Mouse (Mus musculus): ENCODE results near the gene Foxc2. TPM values are rescaled to one million over a fixed set of nuclear protein-coding genes. Genes with fewer than 3 reads are reported as not detected.

The Foxc2 gene
- polyA plus RNA-seq (2015; fragmentation: Nextera tagmentation; extraction: Ambion mirVana), result 0.47 and 0.58 TPM in 2 replicates

DNA sequence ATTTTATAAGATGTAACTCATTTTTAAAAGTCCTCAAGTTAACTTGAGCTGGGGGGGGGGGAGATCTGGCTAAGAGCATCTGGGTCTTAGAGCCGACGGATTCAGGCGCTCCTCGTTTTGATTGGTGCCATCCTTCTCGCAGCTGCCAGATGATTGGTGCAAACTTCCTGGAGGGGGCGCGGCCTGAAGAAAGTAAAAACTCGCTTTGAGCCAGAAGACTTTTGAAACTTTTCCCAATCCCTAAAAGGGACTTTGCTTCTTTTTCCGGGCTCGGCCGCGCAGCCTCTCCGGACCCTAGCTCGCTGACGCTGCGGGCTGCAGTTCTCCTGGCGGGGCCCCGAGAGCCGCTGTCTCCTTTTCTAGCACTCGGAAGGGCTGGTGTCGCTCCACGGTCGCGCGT, at the start of gene Foxc2:
Gene Foxc2, plus strand, starts transcription at position 224 of the 400 bp plus-strand sequence.
- Histone ChIP-seq H3K4me3 (ENCODE audit: low read depth, low read length) (peak within 1 kb of the TSS; percentile 50), H3K4me2 (replicated peaks; ENCODE audit: low read depth, low read length) (peak within 1 kb of the TSS; percentile 91), H3K9ac (replicated peaks; ENCODE audit: low read depth) (no peak within 1 kb of the TSS; the same call in 1 of the 2 replicates), H3K27ac (ENCODE audit: low read length) (no peak within 1 kb of the TSS), H3K9me3 (ENCODE audit: low read length) (no peaks in the 10 kb centered on the region), H3K27me3 (replicated peaks; ENCODE audit: insufficient read depth, low read length) (peaks cover 73% of the 10 kb centered on the region), H3K36me3 (ENCODE audit: insufficient read depth, low read length) (no peaks in the 10 kb centered on the region), H3K4me1 (ENCODE audit: insufficient read depth, low read depth, low read length) (peaks cover 11% of the 10 kb centered on the region)
- WGBS, result under 1% methylated on average over 19 of the region's 25 CpGs
- TF ChIP-seq EP300 (IDR thresholded peaks at IDR 0.05), result no peak
- 0 out of 2 replicates have a peak, but pooled peaks have one; percentile 11 for TF ChIP-seq CTCF (IDR thresholded peaks at IDR 0.05)
- DNase-seq (ENCODE audit: low spot score), result peak; percentile 96
- peak; percentile 80 for ATAC-seq

DNA sequence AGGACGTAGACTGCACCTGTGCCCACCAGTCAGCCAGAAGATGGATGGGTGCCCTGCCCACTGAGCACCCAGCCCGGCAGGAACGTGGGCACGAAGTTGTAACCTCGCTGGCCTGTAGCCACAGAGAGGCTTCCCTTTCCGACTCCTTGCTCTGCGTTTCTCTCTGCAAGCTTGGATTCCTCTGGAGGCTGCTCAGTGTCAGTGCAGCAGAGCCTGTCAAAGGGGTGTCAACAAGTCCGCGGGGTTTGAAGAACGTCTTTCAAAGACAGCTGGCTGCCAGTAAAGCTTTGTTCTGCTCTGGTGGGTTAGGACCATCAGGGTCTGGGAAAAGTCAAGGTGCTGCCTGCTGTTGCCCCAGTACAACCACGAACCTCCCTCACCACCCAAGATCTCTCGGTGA, 44.5 kb upstream of the Foxc2 start:
- Histone ChIP-seq H3K9me3 (ENCODE audit: low read length) (no peaks in the 10 kb centered on the region), H3K4me3 (ENCODE audit: low read depth, low read length) (no peak overlapping the region), H3K36me3 (ENCODE audit: insufficient read depth, low read length) (no peaks in the 10 kb centered on the region), H3K4me1 (ENCODE audit: insufficient read depth, low read depth, low read length) (peaks cover 5% of the 10 kb centered on the region), H3K27me3 (replicated peaks; ENCODE audit: insufficient read depth, low read length) (0 out of 2 replicates have a peak, but pooled peaks cover 11% of the 10 kb centered on the region), H3K4me2 (replicated peaks; ENCODE audit: low read depth, low read length) (no peak overlapping the region), H3K9ac (replicated peaks; ENCODE audit: low read depth) (no peak overlapping the region), H3K27ac (ENCODE audit: low read length) (no peak overlapping the region)
- ATAC-seq, result no peak
- TF ChIP-seq CTCF (IDR thresholded peaks at IDR 0.05), result peak; percentile 58
- TF ChIP-seq EP300 (IDR thresholded peaks at IDR 0.05), result no peak
- WGBS, result 13% methylated on average over 12 of the region's 12 CpGs
- no peak for DNase-seq (ENCODE audit: low spot score)

DNA sequence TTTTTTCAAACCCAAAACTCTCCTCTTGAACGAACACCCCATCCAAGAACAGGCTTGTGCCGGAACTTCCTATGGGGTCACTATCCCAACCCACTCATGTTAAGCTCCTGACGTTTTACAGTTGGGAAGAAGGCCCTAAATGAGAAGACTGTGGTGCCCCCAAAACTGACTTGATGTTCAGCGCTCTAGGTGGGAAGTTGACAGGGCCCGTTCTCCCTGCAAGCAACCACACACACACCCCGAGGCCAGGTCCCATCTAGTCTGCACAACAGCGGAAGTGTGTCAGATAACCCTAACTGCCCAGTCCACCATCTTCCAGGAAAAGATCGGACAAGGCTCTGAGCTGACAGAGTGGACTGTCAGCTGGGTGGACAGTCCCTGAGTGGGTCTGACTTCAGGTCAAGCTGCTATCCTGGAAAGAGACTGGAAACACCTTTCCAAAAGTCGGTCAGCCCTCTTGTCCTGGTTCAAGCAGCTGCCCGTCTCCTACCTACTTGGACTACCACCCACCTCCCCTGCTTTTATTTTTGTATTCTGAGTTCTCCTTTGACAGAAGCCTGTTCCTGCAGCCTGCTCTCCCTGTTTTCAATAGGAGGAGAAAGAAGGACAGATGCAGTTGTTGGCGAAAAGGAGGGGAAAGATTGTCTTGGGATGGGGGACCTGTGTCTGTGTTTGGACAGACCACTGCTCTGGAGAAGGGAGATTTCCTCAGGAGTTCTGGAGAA, 43.4 kb upstream of the Foxc2 start:
- H3K4me2 ChIP-seq (replicated peaks; ENCODE audit: low read depth, low read length), result peak overlapping the region; percentile 62
- TF ChIP-seq EP300 (IDR thresholded peaks at IDR 0.05) (no peak), CTCF (IDR thresholded peaks at IDR 0.05) (no peak)
- H3K27me3 ChIP-seq (replicated peaks; ENCODE audit: insufficient read depth, low read length), result 0 out of 2 replicates have a peak, but pooled peaks cover 13% of the 10 kb centered on the region
- no peaks in the 10 kb centered on the region for H3K9me3 ChIP-seq (ENCODE audit: low read length)
- H3K36me3 ChIP-seq (ENCODE audit: insufficient read depth, low read length), result no peaks in the 10 kb centered on the region
- H3K27ac ChIP-seq (ENCODE audit: low read length), result no peak overlapping the region
- H3K4me1 ChIP-seq (ENCODE audit: insufficient read depth, low read depth, low read length), result peaks cover 5% of the 10 kb centered on the region
- H3K9ac ChIP-seq (replicated peaks; ENCODE audit: low read depth), result no peak overlapping the region
- DNase-seq (ENCODE audit: low spot score), result no peak
- ATAC-seq, result no peak
- 48% methylated on average over 11 of the region's 11 CpGs for WGBS
- no peak overlapping the region for H3K4me3 ChIP-seq (ENCODE audit: low read depth, low read length)

DNA sequence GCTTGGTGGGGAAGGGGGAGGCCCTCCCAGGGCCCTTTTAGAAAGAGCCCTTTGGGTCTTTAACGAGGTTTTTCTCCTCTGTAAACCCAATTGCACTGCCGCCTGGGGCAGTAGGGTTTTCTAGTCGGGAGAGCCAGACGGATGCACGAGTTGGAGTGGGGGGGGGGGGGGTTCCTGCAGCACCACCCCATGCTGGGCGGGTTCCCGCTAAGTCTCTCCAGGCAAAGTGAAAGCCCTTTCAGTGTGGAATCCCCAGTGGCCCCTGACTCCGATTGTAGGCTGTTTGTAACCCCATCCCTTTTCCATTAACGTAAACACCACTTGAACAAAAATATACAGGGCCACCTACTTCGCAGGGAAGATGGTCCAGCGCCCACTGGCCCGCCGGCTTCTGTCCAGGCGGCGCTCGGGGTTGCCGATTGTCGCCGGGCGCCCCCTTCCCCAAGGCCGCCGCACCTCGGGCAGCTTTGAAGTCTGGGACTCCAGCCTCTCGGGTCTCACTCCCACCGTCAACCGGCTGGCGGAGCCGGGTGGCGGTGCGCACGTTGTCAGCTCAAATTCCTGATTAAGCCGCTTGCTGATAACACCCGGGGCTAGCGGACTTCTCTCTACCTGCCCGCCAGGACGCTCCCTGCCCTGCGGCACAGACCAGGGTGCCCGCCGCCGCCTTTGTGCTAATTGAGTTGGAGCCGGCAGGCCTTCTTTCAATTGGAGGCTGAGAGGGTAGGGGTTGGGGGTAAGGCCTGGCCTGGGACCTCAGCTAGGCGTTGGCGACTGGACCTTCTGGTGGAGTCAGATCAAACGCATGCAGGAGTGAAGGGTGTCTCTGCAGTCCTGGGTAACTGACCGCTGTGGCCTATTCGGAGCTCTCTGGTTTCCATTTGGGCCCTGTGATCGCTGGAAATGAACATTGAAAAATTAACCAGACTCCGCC, 42.5 kb upstream of the Foxc2 start:
- ATAC-seq, result peak; percentile 35; the same call in 1 of the 2 replicates
- WGBS, result 14% methylated on average over 48 of the region's 48 CpGs
- peak overlapping the region; percentile 34 for H3K9ac ChIP-seq (replicated peaks; ENCODE audit: low read depth)
- peak overlapping the region; percentile 34 for H3K4me3 ChIP-seq (ENCODE audit: low read depth, low read length)
- H3K4me2 ChIP-seq (replicated peaks; ENCODE audit: low read depth, low read length), result peak overlapping the region; percentile 62
- peaks cover 5% of the 10 kb centered on the region for H3K4me1 ChIP-seq (ENCODE audit: insufficient read depth, low read depth, low read length)
- no peaks in the 10 kb centered on the region for H3K36me3 ChIP-seq (ENCODE audit: insufficient read depth, low read length)
- H3K27ac ChIP-seq (ENCODE audit: low read length), result peak overlapping the region; percentile 38
- peak; percentile 54 for DNase-seq (ENCODE audit: low spot score)
- H3K9me3 ChIP-seq (ENCODE audit: low read length), result no peaks in the 10 kb centered on the region
- TF ChIP-seq EP300 (IDR thresholded peaks at IDR 0.05) (no peak), CTCF (IDR thresholded peaks at IDR 0.05) (no peak)
- 0 out of 2 replicates have a peak, but pooled peaks cover 14% of the 10 kb centered on the region for H3K27me3 ChIP-seq (replicated peaks; ENCODE audit: insufficient read depth, low read length)

DNA sequence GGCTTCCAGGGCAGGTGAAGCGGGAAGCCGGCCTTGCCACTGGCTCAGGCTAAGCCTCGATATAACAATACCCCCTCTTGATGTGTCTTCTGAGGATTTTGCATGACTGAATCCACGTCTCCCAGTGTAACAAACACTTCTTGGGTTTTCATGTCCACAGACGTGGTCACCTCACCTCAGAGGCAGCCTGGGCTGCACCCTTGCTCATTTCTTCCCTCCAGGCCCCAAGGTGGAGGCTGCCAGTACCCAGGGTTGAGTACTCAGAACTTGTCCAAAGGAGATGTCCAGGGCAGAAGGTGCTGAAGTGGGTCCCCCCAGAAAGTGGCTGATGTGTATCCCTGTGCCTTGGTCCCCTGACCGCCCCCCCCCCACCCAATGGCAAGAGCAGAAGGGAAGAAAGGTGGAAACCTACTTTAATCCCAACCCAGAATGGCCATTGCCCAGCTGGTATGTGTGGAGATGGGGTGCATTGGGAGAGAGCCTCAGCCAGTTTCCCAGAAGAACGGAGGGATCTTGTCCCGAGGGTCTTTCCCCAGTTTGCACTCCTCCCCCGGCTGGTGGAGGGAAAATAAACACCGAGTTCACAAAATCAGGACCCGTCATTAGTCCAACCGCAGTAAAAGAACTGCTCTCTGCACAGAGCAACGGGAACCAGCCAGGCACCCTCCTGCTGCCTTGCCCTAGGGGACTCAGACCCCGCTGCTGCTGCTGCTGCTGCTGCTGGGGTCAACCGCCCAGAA, 41.7 kb upstream of the Foxc2 start:
- 18% methylated on average over 14 of the region's 15 CpGs for WGBS
- Histone ChIP-seq H3K4me1 (ENCODE audit: insufficient read depth, low read depth, low read length) (peaks cover 5% of the 10 kb centered on the region), H3K4me2 (replicated peaks; ENCODE audit: low read depth, low read length) (peak overlapping the region; percentile 62), H3K4me3 (ENCODE audit: low read depth, low read length) (peak overlapping the region; percentile 34), H3K27me3 (replicated peaks; ENCODE audit: insufficient read depth, low read length) (0 out of 2 replicates have a peak, but pooled peaks cover 14% of the 10 kb centered on the region), H3K9me3 (ENCODE audit: low read length) (no peaks in the 10 kb centered on the region), H3K9ac (replicated peaks; ENCODE audit: low read depth) (no peak overlapping the region; the same call in 1 of the 2 replicates), H3K36me3 (ENCODE audit: insufficient read depth, low read length) (no peaks in the 10 kb centered on the region), H3K27ac (ENCODE audit: low read length) (no peak overlapping the region; the same call in 1 of the 2 replicates)
- no peak for TF ChIP-seq CTCF (IDR thresholded peaks at IDR 0.05)
- TF ChIP-seq EP300 (IDR thresholded peaks at IDR 0.05), result no peak
- DNase-seq (ENCODE audit: low spot score) (no peak), ATAC-seq (no peak)

Measured in lung, postnatal 0 days (tissue).